Mouse (Mus musculus): Measurements from ENCODE around the gene Kxd1. TPM values are rescaled to one million over a fixed set of nuclear protein-coding genes. Genes with fewer than 3 reads are reported as not detected.

The Kxd1 gene
- polyA plus RNA-seq, 1 experiment from 2014 or later: 52.6 TPM

DNA sequence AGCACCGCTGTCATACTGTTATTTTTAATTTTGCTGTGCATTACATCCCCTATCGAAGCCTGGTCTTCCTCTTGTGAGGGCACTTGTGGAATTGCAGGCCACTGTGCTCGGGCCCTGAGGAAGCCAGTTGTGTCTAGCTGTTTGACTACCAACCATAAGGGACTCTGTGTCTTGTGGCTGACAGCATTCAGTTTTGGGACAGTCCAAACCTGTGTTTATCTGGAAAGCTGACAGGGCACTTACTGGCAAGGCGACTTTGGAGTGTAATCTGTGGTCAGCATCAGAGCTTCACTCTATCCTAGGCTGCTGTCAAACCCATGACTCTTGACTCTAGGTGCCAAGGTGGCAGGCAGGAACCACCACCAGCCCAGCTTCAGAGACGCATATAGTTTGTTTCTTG, 13.3 kb upstream of the Kxd1 start:
- H3K9ac ChIP-seq (ENCODE audit: low read depth, low read length): no peak overlapping the region

GRCm38 (mm10) chr8:70540507-70541071, 12.8 kb upstream of the Kxd1 start:
- no peaks in the 10 kb centered on the region for H3K9me3 ChIP-seq (ENCODE audit: control insufficient read depth, low read length)
- peak overlapping the region; percentile 85; the same call in 1 of the 2 replicates for H3K9ac ChIP-seq (ENCODE audit: low read depth, low read length)
- peaks cover 5% of the 10 kb centered on the region; the same call in 1 of the 2 replicates for H3K4me1 ChIP-seq (replicated peaks; ENCODE audit: control insufficient read depth, insufficient read depth, low read length)
- peak overlapping the region; percentile 91 for H3K4me2 ChIP-seq (replicated peaks; ENCODE audit: low read depth, low read length)
- no peak overlapping the region for H3K27ac ChIP-seq (ENCODE audit: low read depth, low read length)
- no peaks in the 10 kb centered on the region for H3K36me3 ChIP-seq (ENCODE audit: control insufficient read depth, insufficient read depth, low read length)
- no peaks in the 10 kb centered on the region for H3K27me3 ChIP-seq (ENCODE audit: control insufficient read depth, insufficient read depth, low read length)
- DNase-seq (ENCODE audit: low spot score) (no peak), ATAC-seq (ENCODE audit: low FRiP score) (no peak)
- H3K4me3 ChIP-seq (ENCODE audit: low read depth, low read length): peak overlapping the region; percentile 81
- 66% methylated on average over 7 of the region's 7 CpGs for WGBS

More for the DNA sequence above, 13.3 kb upstream of the Kxd1 start:
- DNase-seq (ENCODE audit: low spot score): no peak
- Histone ChIP-seq H3K36me3 (ENCODE audit: control insufficient read depth, insufficient read depth, low read length) (no peaks in the 10 kb centered on the region), H3K9me3 (ENCODE audit: control insufficient read depth, low read length) (no peaks in the 10 kb centered on the region), H3K4me3 (ENCODE audit: low read depth, low read length) (no peak overlapping the region), H3K4me2 (replicated peaks; ENCODE audit: low read depth, low read length) (no peak overlapping the region), H3K27ac (ENCODE audit: low read depth, low read length) (no peak overlapping the region), H3K27me3 (ENCODE audit: control insufficient read depth, insufficient read depth, low read length) (no peaks in the 10 kb centered on the region), H3K4me1 (replicated peaks; ENCODE audit: control insufficient read depth, insufficient read depth, low read length) (peaks cover 5% of the 10 kb centered on the region; the same call in 1 of the 2 replicates)
- no peak for ATAC-seq (ENCODE audit: low FRiP score)
- 91% methylated on average over 5 of the region's 5 CpGs for WGBS

DNA sequence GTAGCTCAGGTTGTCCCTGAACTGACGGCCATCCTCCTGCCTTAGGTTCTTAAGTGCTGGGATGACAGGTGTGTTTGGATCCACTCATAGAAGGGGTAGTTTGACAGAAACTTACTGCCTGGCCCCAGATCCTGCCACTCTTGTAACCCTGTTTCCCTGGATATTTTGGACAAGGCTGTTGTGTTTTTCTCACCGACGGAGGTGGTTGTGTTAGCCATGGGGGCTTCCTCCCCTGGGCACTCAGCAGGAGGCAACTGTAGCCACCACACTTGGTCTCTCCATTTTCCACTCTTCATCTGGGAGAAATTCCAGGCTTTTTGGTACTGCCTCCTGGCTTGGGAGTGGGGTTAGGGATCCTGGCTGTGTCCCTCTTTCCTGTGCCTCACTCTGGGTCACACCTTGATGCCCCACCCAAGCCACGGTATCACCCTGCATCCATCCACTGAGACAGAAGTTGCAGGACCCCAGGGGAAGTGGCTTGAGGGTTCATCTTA, 12.3 kb upstream of the Kxd1 start:
- H3K27me3 ChIP-seq (ENCODE audit: control insufficient read depth, insufficient read depth, low read length): no peaks in the 10 kb centered on the region
- DNase-seq (ENCODE audit: low spot score) (peak; percentile 9), ATAC-seq (ENCODE audit: low FRiP score) (no peak)
- no peak overlapping the region for H3K27ac ChIP-seq (ENCODE audit: low read depth, low read length)
- no peaks in the 10 kb centered on the region; the same call in 1 of the 2 replicates for H3K36me3 ChIP-seq (ENCODE audit: control insufficient read depth, insufficient read depth, low read length)
- peak overlapping the region; percentile 85 for H3K9ac ChIP-seq (ENCODE audit: low read depth, low read length)
- 14% methylated on average over 4 of the region's 4 CpGs for WGBS
- H3K4me1 ChIP-seq (replicated peaks; ENCODE audit: control insufficient read depth, insufficient read depth, low read length): peaks cover 5% of the 10 kb centered on the region; the same call in 1 of the 2 replicates
- no peaks in the 10 kb centered on the region for H3K9me3 ChIP-seq (ENCODE audit: control insufficient read depth, low read length)
- peak overlapping the region; percentile 91 for H3K4me2 ChIP-seq (replicated peaks; ENCODE audit: low read depth, low read length)
- peak overlapping the region; percentile 81 for H3K4me3 ChIP-seq (ENCODE audit: low read depth, low read length)

DNA sequence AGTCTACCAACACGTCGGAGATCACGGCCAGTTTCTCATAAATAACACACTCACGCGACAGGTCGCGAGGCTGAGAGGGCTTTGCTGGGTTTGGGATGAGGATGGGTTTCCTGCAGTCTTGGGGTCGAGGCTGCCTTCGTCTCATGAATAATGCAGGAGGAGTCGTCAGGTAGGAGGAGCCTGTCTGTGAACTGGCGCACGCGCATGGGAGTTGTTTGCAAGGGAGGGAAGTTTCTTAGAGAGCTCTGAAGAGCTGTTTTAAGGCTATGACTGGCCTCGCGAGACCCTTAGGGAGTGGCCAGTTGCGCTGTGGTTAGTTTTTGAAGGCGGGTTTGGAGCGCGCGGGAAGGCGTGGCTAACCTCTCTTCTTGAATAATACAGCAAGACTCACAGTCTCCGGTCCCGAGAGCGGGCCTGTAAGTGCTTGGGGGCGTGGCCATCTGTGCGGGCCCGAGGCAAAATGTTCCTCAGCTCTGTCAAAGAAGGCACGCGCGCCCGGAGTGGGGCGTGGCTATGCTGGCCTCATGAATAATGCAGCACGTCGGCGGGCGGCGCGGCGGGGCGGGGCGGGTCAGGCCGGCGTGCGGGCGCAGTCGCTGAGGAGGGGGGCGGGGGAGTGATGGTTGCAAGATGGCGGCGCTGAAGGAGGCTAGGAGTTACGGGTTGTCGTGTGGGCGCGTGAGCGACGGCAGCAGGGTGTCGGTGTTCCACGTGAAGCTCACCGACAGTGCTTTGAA, 11.5 kb upstream of the Kxd1 start, which contains the start of gene Ell:
Gene Ell (plus strand): TSS at position 381 of the 737 bp plus-strand sequence.
- Histone ChIP-seq H3K9ac (ENCODE audit: low read depth, low read length) (peak within 1 kb of the TSS; percentile 85), H3K27ac (ENCODE audit: low read depth, low read length) (peak within 1 kb of the TSS; percentile 91), H3K4me2 (replicated peaks; ENCODE audit: low read depth, low read length) (peak within 1 kb of the TSS; percentile 91), H3K9me3 (ENCODE audit: control insufficient read depth, low read length) (no peaks in the 10 kb centered on the region), H3K4me3 (ENCODE audit: low read depth, low read length) (peak within 1 kb of the TSS; percentile 81), H3K4me1 (replicated peaks; ENCODE audit: control insufficient read depth, insufficient read depth, low read length) (peaks cover 5% of the 10 kb centered on the region; the same call in 1 of the 2 replicates), H3K27me3 (ENCODE audit: control insufficient read depth, insufficient read depth, low read length) (no peaks in the 10 kb centered on the region), H3K36me3 (ENCODE audit: control insufficient read depth, insufficient read depth, low read length) (no peaks in the 10 kb centered on the region; the same call in 1 of the 2 replicates)
- WGBS: 1% methylated on average over 51 of the region's 58 CpGs
- peak; percentile 99 for DNase-seq (ENCODE audit: low spot score)
- peak; percentile 90 for ATAC-seq (ENCODE audit: low FRiP score)

DNA sequence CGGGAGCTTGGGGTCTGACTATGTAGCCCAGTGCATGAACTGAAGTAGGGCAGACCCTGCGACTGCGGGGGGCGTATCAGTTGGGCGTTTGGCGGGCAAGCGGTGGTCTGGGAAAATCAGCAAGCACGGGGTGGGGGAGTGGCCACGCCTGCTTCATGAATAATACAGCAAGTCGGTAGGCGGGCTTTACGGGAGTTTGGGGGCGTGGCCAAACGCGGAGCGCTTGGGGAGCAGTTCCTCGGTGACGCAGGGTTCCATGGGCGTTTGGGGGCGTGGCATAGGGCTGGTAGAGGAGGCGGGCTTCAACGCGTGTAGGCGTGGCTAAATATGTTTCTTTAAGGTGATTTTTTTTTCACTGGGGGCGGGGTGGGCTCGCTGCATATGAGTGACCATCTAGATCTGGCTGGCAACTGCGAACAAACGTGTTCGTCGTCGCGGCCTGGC, 10.9 kb upstream of the Kxd1 start:
- Histone ChIP-seq H3K4me2 (replicated peaks; ENCODE audit: low read depth, low read length) (peak overlapping the region; percentile 91), H3K4me3 (ENCODE audit: low read depth, low read length) (peak overlapping the region; percentile 81), H3K9ac (ENCODE audit: low read depth, low read length) (peak overlapping the region; percentile 43; the same call in 1 of the 2 replicates), H3K4me1 (replicated peaks; ENCODE audit: control insufficient read depth, insufficient read depth, low read length) (peaks cover 5% of the 10 kb centered on the region; the same call in 1 of the 2 replicates), H3K27ac (ENCODE audit: low read depth, low read length) (peak overlapping the region; percentile 91), H3K36me3 (ENCODE audit: control insufficient read depth, insufficient read depth, low read length) (peaks cover under 1% of the 10 kb centered on the region; the same call in 1 of the 2 replicates), H3K27me3 (ENCODE audit: control insufficient read depth, insufficient read depth, low read length) (no peaks in the 10 kb centered on the region), H3K9me3 (ENCODE audit: control insufficient read depth, low read length) (no peaks in the 10 kb centered on the region)
- DNase-seq (ENCODE audit: low spot score): peak; percentile 100
- WGBS: 0% methylated on average over 32 of the region's 32 CpGs
- peak; percentile 81 for ATAC-seq (ENCODE audit: low FRiP score)

DNA sequence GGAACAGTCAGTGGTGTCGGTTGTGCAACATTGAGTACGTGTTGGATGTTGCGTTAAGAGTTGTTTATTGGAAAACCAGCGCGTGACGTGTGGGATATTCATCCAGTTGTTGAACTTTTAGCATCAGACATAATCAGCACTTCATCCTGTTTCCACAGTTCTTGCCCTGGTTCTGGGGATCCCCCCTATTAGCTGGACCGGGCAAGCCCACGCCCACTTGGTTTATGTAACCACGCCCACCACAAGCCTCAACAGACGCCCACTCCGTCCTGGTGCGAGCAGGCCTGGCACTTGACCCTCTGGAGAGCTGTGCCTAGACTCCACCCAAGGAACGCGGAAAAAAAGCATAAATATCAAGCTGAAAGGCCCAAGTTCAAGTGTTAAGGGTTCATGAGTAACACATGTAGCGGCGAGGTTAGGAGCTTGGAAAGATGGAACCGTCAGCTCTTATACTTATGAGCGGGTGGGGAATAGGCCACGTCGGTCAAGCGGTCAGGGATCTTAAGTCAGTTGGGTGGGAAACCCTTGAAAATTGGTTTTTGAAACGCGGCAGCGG, 10.3 kb upstream of the Kxd1 start:
- H3K4me3 ChIP-seq (ENCODE audit: low read depth, low read length): peak overlapping the region; percentile 81
- WGBS: 16% methylated on average over 24 of the region's 24 CpGs
- peak overlapping the region; percentile 91 for H3K4me2 ChIP-seq (replicated peaks; ENCODE audit: low read depth, low read length)
- no peaks in the 10 kb centered on the region for H3K27me3 ChIP-seq (ENCODE audit: control insufficient read depth, insufficient read depth, low read length)
- H3K9ac ChIP-seq (ENCODE audit: low read depth, low read length): peak overlapping the region; percentile 8; the same call in 1 of the 2 replicates
- peaks cover 5% of the 10 kb centered on the region; the same call in 1 of the 2 replicates for H3K4me1 ChIP-seq (replicated peaks; ENCODE audit: control insufficient read depth, insufficient read depth, low read length)
- peak overlapping the region; percentile 91 for H3K27ac ChIP-seq (ENCODE audit: low read depth, low read length)
- DNase-seq (ENCODE audit: low spot score) (peak; percentile 54), ATAC-seq (ENCODE audit: low FRiP score) (peak; percentile 33)
- peaks cover 3% of the 10 kb centered on the region; the same call in 1 of the 2 replicates for H3K36me3 ChIP-seq (ENCODE audit: control insufficient read depth, insufficient read depth, low read length)
- no peaks in the 10 kb centered on the region for H3K9me3 ChIP-seq (ENCODE audit: control insufficient read depth, low read length)

- no peak overlapping the region for H3K27ac ChIP-seq (ENCODE audit: low read depth, low read length)
- no peak overlapping the region for H3K9ac ChIP-seq (ENCODE audit: low read depth, low read length)
- ATAC-seq (ENCODE audit: low FRiP score) (no peak), DNase-seq (ENCODE audit: low spot score) (no peak)
- no peaks in the 10 kb centered on the region for H3K9me3 ChIP-seq (ENCODE audit: control insufficient read depth, low read length)
- peaks cover 5% of the 10 kb centered on the region; the same call in 1 of the 2 replicates for H3K4me1 ChIP-seq (replicated peaks; ENCODE audit: control insufficient read depth, insufficient read depth, low read length)
- H3K36me3 ChIP-seq (ENCODE audit: control insufficient read depth, insufficient read depth, low read length): peaks cover 9% of the 10 kb centered on the region; the same call in 1 of the 2 replicates
- H3K4me2 ChIP-seq (replicated peaks; ENCODE audit: low read depth, low read length): no peak overlapping the region
- H3K4me3 ChIP-seq (ENCODE audit: low read depth, low read length): no peak overlapping the region
- 93% methylated on average over 2 of the region's 2 CpGs for WGBS
- no peaks in the 10 kb centered on the region for H3K27me3 ChIP-seq (ENCODE audit: control insufficient read depth, insufficient read depth, low read length)
Measured at GRCm38 (mm10) chr8:70535701-70536100, 7.9 kb upstream of the Kxd1 start.

DNA sequence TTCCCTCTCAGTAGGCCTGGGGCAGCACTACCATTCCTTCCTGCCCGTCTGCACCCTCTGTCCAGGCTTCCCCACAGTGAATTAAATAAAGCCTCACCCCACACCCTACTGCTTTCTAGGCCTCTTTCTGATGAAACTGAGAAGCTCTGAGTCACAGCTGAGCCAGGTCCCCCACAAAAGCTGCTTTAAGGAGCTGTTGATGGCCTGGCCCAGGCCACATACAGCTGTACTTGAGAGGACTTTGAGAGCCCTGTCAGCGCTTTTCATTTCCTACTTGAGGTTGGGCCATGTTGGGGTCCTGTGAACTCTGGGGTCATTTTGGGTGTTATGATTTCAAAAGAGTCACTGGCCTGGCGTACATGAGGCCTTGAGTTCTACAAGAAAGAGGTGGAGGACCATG, 7.5 kb upstream of the Kxd1 start:
- no peaks in the 10 kb centered on the region for H3K27me3 ChIP-seq (ENCODE audit: control insufficient read depth, insufficient read depth, low read length)
- no peak overlapping the region for H3K4me2 ChIP-seq (replicated peaks; ENCODE audit: low read depth, low read length)
- DNase-seq (ENCODE audit: low spot score) (no peak), ATAC-seq (ENCODE audit: low FRiP score) (no peak)
- no peak overlapping the region for H3K27ac ChIP-seq (ENCODE audit: low read depth, low read length)
- 93% methylated on average over 3 of the region's 3 CpGs for WGBS
- no peak overlapping the region for H3K4me3 ChIP-seq (ENCODE audit: low read depth, low read length)
- H3K9me3 ChIP-seq (ENCODE audit: control insufficient read depth, low read length): no peaks in the 10 kb centered on the region
- H3K36me3 ChIP-seq (ENCODE audit: control insufficient read depth, insufficient read depth, low read length): peaks cover 9% of the 10 kb centered on the region; the same call in 1 of the 2 replicates
- H3K4me1 ChIP-seq (replicated peaks; ENCODE audit: control insufficient read depth, insufficient read depth, low read length): peaks cover 3% of the 10 kb centered on the region; the same call in 1 of the 2 replicates
- no peak overlapping the region for H3K9ac ChIP-seq (ENCODE audit: low read depth, low read length)

Measured in hindbrain, embryonic 11.5 days (tissue).